Mouse (Mus musculus): ENCODE data around the gene Zfp652.
"Not testable (repeated sequence)": the region's sequence is repeated elsewhere in the genome, so short reads cannot be mapped to it uniquely, and the experiment has no call there.

Zfp652 gene

DNA sequence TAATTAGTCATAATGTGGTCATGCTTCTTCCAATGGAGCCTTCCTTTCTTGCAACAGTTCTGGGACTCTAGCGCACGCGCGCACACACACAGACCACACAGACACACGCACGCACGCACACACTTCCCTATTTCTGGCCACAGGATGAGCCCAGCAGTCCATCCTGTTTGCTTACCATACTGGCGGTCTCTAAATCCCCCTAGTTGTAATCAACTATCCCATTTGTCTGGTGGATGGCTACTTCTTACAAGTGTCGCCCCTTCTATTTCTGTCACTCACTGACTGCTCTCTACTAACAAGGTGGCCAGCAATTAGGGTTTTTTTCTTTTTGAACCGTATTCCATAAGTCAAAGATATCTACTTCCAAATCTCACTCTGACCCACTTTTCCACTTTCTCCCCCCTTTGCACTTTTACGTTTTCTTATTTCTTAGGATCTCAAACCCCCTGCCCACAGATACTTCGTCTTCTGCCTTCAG, 349 bp upstream of the Zfp652 start:
- peak; percentile 55 for DNase-seq

DNA sequence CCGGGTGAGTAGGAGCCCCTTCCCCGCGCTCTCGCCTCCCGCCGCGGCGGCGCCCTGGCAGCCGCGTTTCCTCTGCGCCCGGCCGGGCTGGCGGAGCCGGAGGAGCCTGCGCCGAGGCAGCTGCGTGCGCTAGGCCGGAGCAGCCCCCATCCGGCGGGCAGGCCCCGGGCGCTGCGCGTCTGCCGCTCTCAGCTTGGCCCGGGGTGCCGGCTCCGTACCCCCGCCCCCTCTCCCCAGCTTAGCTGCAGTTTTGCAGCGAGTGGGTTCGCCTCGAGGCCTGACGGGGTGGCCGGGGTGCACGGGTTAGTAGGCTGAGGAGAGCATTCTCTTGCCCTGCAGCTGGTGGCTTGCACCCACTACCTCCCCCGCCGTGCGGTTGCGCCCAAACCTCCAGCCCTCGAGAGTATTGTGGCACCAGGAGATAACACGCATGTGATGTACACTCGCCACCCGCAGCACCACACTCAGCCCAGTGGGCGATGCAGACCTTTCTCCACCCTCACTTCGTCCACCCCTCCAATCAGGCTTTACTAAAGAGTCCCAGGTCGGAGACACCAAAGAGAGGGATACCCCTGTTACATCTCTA, 845 bp downstream of the Zfp652 start:
- no peak for DNase-seq

DNA sequence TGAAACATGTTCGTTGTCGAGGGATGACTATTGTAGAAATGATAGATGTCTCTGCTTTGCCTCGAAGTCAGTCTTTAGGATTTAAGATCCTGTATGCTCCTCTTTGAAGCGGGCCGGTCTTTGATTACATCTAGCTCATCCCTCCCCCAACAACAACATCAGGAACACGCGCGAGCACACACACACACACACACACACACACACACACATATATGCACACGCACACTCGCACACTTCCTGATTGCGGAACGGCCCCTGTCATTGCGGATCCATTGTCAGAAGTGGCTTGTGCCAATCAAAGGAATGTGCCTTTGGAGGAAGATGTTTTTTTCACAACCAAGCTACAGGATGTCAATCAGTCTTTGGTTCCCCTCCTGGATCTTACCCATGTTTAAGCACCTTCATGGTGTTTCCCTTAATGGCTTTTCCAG, 1.4 kb downstream of the Zfp652 start:
- no peak for DNase-seq

- no peak for DNase-seq
These were observed 1.9 kb downstream of the Zfp652 start for GRCm38 (mm10) chr11:95714411-95714810.

DNA sequence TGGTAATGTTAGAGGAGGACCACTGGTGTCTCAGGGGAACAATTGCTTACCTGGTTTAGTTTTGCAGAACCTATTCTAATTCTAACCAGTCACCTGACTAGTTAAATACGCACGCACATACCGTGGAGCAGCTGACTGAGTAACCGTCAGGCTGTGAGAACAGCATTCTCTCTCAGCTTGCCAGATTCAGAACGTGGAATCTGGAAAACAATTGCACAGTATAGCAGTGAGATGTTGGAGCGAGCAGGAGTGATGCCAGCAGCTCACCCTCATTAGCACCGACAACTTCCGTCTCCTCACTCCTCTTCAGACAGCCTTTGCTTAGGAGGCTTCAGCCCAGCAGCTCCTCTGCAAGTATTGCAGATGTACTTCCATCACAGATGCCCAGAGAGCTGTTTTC, 3.7 kb downstream of the Zfp652 start:
- DNase-seq: no peak

- no peak for DNase-seq
These were observed 6.9 kb downstream of the Zfp652 start for GRCm38 (mm10) chr11:95719356-95719755.

- no peak for DNase-seq
These were observed 10.8 kb downstream of the Zfp652 start, which contains the start of gene B130006D01Rik for GRCm38 (mm10) chr11:95723287-95723686. B130006D01Rik (plus strand) TSS chr11:95723587.

- DNase-seq: no peak
These were observed 12.0 kb downstream of the Zfp652 start for GRCm38 (mm10) chr11:95724466-95724865.

DNA sequence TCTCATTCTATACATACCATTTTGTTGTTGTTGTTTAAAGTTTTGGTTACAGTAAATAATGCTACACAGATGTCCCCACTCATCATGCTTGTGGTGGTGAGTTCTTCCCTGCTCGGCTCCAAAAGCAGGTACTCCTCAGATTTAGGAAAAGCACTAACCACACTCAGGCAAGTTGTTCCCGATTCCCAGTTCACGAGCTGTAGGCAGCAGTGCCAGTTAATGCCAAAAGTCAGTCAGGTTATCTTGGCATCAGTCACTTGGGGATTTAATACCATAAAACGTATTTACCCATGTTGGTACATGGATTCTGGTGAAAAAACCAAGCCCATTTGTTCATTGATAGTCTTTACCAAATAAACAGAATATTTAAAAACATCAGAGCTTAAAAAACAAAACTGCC, 13.7 kb downstream of the Zfp652 start:
- no peak for DNase-seq

DNA sequence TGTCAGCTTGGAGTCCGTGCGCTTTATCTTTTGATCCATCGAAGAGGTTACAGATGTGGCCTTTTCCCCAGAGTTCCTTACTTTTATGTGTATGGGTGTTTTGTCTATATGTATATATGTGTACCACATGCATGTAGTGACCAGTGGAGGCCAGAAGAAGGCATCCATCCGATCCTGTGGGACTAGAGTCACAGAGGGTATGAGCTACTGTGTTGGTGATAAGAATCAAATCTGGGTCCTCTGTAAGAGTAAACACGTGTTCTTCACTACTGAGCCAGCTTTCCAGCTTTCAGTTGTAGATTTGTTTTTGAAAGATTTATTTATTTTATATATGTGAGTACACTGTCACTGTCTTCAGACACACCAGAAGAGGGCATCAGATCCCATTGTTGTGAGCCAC, 15.5 kb downstream of the Zfp652 start:
- DNase-seq: no peak

GRCm38 (mm10) chr11:95728916-95729907, 16.7 kb downstream of the Zfp652 start:
- DNase-seq: no peak

DNA sequence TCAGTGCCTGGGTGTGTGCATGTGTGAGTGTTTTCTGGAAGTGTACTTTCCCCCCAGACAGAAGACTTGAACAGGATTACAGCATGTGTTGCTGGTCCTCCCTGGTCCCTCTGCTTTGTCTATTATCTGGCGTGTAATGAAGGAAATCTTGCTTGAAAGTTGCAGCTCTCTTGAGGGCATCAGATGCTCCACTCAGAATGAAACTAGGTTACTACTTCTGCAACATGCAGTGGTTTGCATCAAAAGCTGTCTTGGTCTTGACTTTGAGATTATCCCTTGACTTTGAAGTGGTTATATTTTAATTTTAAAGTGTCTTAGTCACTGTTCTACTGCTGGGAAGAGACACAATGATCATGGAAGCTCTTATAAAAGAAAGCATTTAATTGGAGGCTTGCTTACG, 22.0 kb downstream of the Zfp652 start:
- DNase-seq: no peak

GRCm38 (mm10) chr11:95737811-95738210, 25.3 kb downstream of the Zfp652 start:
- peak; percentile 41 for DNase-seq

GRCm38 (mm10) chr11:95744521-95744920, 32.0 kb downstream of the Zfp652 start:
- no peak for DNase-seq

DNA sequence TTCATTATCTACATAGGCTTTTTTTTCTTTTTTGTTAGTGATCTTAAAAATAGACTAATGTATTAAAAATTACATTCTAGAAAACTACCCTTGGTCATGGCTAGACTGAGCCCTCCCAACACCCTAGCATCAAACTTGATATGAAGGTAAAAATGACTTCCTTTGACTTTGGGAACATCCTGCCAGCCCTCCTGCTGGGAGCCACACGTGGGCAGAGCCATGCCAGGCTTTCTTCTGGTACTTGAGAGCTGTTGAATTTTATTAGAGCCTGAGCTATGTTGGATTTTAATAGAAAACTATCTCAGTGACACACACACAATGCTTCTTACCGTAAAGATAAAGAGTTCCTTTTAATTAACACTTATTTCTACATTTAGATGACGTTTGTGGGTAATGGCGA, 34.3 kb downstream of the Zfp652 start:
- DNase-seq: no peak

DNA sequence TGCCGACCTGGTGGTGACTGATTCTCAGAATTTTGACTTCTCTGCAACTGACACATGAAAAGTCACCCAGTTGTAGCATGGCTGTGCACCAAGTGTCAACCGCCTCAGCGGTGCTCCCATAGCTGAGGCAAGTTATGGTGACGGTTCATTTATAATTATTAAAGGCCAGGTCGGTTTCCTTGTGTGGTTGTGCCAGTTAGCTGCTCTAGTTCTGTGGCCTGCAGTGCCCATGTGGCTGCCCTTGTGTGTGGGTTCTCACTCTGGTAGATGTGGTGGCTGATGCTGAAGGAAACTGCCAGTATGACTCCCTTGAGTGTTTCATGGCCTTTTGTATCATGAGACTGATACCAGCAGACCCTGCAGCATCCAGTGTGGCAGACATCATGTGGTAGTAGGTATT, 35.9 kb downstream of the Zfp652 start:
- DNase-seq: no peak

DNA sequence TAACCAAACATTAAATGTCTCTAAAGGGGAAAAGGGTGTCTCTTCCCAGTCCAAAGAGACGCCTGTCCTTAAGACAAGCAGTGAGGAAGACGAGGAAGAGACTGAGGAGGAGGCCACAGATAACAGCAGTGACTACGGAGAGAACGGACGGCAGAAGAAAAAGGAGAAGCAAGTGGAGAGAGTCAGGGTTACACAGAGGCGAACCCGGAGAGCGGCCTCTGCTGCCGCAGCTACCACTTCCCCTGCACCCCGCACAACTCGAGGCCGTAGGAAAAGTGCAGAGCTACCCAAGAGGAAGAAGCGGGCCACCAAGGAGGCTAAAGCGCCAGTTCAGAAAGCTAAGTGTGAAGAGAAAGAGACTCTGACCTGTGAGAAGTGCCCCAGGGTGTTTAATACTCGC, 37.1 kb downstream of the Zfp652 start:
- DNase-seq: no peak

GRCm38 (mm10) chr11:95750995-95751394, 38.5 kb downstream of the Zfp652 start:
- peak; percentile 87 for DNase-seq

DNA sequence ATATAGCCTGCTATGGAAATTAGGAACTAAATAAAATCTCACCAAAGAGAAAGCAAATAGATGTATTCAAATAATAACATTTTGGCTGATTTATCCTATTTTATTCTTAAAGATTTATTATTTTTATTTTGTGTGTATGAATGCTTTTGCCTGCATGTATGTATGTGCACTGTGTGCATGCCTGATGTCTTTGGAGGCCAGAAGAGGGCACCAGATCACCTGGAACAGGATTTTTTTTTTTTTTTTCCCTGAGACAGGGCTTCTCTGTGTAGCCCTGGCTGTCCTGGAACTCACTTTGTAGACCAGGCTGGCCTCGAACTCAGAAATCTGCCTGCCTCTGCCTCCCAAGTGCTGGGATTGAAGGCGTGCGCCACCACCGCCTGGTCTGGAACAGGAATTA, 42.7 kb downstream of the Zfp652 start:
- not testable (repeated sequence) for DNase-seq

GRCm38 (mm10) chr11:95760521-95760920, 48.0 kb downstream of the Zfp652 start:
- no peak for DNase-seq

DNA sequence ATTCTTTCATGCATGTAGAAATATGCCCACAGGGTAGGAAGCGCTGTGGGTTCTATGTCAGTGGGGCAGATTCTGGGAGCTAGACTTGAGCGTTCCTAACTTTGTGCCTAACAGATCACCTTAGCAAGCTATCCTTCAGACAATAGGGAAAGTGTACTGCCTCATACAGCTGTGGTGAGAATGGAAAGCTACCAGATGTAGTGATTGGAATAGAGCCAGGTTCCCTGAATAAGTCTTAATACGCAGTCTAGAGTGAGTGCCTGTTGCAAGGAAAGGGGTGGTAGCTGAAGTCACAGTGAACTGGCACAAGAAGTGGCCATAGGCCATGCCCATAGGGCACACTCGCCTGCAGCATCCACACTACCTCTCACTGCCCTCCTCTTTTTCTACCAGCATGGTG, 50.5 kb downstream of the Zfp652 start:
- peak; percentile 28 for DNase-seq

DNA sequence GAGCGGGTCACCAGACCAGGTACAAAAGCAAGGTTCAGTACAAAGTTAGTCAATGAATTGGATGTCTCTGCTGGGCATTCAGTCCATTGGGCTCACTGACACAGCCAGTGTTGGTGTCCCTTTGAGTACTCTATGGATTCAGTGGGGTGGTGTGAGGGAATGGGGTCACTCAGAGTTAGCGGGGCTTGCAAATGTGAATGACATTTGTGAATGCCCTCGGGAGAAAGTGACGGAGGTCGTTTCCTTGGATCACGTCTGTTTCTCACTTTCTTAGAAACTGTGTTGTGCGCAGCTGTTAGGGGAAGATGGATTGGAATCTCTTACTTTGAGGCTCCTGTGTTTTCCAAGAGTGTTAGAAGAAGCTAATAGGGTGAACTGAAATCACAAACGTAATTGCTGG, 52.3 kb downstream of the Zfp652 start:
- DNase-seq: no peak

DNA sequence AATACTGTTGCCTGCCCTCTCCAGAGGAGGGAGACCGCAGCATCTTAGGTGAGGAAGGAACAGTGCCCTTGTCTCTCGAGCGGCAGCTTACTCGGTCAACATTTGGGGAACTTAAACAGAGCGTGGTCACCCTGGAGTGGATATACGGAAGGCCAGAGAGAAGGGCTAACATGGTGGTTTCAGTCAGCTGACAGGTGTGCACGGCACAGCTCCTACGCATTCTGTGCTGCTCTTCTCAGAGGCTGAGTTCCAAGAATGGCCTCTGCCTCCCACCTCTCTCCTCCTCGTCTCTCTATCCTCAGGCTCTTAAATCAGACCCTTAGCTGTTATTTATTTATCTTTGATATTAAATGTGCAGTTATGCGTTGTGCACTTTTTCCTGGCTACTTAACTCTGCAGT, 52.9 kb downstream of the Zfp652 start:
- DNase-seq: no peak

GRCm38 (mm10) chr11:95768244-95768643, 55.8 kb downstream of the Zfp652 start:
- DNase-seq: no peak

Data from kidney, postnatal 14 days (tissue).